Mouse (Mus musculus) heart, postnatal 0 days (tissue): ENCODE measurements around the gene Lef1. TPM values are rescaled to one million over a fixed set of nuclear protein-coding genes. Genes with fewer than 3 reads are reported as not detected.

ENCODE experiments used
- ATAC-seq: fragments of 200-750 bp; cut with Nextera tagmentation; 2 replicates; pipeline ENCODE4 v1.8.0; 2017; ENCODE audit warnings: low read depth, moderate number of reproducible peaks, moderate library complexity; ENCODE audit not compliant: insufficient read depth
- DNase-seq: peaks from one replicate; pipeline ENCODE4 v3.0.0-alpha.2; 2016; ENCODE audit warnings: low spot score
- H3K27ac ChIP-seq: fragments of 300-500 bp; sonication (generic); 2 replicates; pipeline ENCODE4 v1.5.1; 2014; ENCODE audit warnings: low read depth, mild to moderate bottlenecking
- H3K27me3 ChIP-seq: fragments of 300-500 bp; sonication (generic); 2 replicates; pipeline ENCODE4 v1.6.1; 2014; ENCODE audit warnings: low read length, mixed read lengths; ENCODE audit not compliant: control insufficient read depth, insufficient read depth
- H3K36me3 ChIP-seq: fragments of 300-500 bp; sonication (generic); replicated peaks from 2 replicates; pipeline ENCODE4 v1.6.1; 2014; ENCODE audit warnings: low read length, mixed read lengths; ENCODE audit not compliant: control insufficient read depth, insufficient read depth
- H3K4me1 ChIP-seq: fragments of 300-500 bp; sonication (generic); 2 replicates; pipeline ENCODE4 v1.6.1; 2014; ENCODE audit warnings: antibody characterized with exemption; ENCODE audit not compliant: control insufficient read depth, insufficient read depth
- H3K4me2 ChIP-seq: fragments of 300-500 bp; sonication (generic); 2 replicates; pipeline ENCODE4 v1.6.1; 2014; ENCODE audit warnings: low read depth, mild to moderate bottlenecking, low read length, moderate library complexity
- H3K4me3 ChIP-seq: fragments of 300-500 bp; sonication (generic); 2 replicates; pipeline ENCODE4 v1.5.1; 2014; ENCODE audit warnings: low read depth, low read length
- H3K9ac ChIP-seq: fragments of 300-500 bp; sonication (generic); replicated peaks from 2 replicates; pipeline ENCODE4 v1.6.1; 2014; ENCODE audit warnings: low read depth, low read length, mixed read lengths
- H3K9me3 ChIP-seq: fragments of 300-500 bp; sonication (generic); replicated peaks from 2 replicates; pipeline ENCODE4 v1.6.1; 2016; ENCODE audit warnings: low read length; ENCODE audit not compliant: control insufficient read depth
- CTCF ChIP-seq: IDR thresholded peaks from 2 replicates; pipeline ENCODE4 v1.5.1; 2016; ENCODE audit warnings: antibody characterized with exemption, control low read depth, low read depth
- EP300 ChIP-seq: IDR thresholded peaks from 2 replicates; pipeline ENCODE4 v1.6.1; 2016; ENCODE audit warnings: antibody characterized with exemption, low read depth
- WGBS: fragments of 180-500 bp; shearing (Covaris S2); extraction: QIAGEN DNeasy Blood & Tissue Kit; methylation state at CpG from one replicate; pipeline ENCODE4 v1.1.7; 2014; 5-methylcytosine and 5-hydroxymethylcytosine counted together
- polyA plus RNA-seq: library from polyadenylated mRNA; unstranded; fragments of >200 nt; fragmentation: Nextera tagmentation; extraction: Ambion mirVana; gene quantifications from 2 replicates; pipeline ENCODE4 v1.2.1, GENCODE M21; 2015
- total RNA-seq: library from RNA; depleted of rRNA; stranded (reverse); fragments of >200 nt; gene quantifications from 2 replicates; pipeline ENCODE4 v1.2.3, GENCODE M21; 2014; ENCODE audit warnings: low replicate concordance; rRNA removed

Gene Lef1
- total RNA-seq (4.8 TPM in 1 of 2 replicates, not detected in the other), polyA plus RNA-seq (0.87 and 1.2 TPM in 2 replicates)

DNA sequence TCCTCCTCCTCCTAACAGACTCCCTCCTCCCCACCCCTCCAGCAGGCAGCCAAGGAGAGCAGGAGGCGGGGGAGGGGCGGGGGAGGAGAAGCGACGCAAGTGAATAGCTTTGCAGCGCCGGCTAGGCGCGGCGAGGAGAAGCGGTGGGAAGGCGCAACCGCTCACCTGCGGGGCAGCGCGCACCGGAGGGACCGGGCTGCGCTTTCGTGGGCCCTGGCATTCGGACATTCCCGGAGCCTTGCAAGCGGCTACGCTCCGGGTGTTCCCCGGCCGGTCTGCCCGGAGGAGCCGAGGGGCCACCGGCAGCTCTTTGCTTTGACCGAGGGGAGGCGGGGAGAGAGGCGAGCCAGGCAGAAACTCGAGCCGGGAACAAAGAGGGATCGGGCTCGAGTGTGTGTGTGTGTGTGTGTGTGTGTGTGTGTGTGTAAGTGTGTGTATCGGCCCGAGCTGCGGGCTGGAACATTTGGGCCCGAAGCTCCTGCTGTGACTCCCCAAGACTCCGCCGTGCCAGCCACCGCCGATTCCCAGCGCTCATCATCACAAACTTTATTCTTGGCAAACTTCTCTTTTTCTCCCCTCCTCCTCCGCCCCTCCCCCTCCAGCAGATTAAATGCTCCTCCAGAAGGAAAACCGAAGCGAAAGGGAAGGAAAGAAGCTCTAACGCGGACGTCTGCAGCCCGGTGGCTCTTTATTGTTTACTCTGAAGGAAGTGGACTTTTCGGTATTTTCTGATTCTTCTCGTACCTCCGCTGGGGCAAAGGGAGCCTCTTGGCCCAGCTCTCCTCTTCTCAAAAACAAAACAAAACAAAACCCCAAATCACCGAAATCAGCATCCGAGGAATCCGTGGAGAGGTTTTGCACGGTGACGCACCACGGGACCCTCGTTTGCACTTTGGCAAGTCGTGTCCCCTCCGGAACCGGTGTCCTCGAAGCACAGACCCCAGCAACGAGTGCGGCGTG, at the start of gene Lef1:
Lef1 (plus strand) TSS at position 281 of the 960 bp plus-strand sequence.
- WGBS, result under 1% methylated on average over 58 of the region's 69 CpGs
- DNase-seq (no peak), ATAC-seq (peak; percentile 16; the same call in 1 of the 2 replicates)
- Histone ChIP-seq H3K27me3 (peaks cover 88% of the 10 kb centered on the region), H3K4me1 (peaks cover 17% of the 10 kb centered on the region; the same call in 1 of the 2 replicates), H3K4me3 (peak within 1 kb of the TSS; percentile 56), H3K27ac (no peak within 1 kb of the TSS), H3K36me3 (no peaks in the 10 kb centered on the region), H3K9me3 (no peaks in the 10 kb centered on the region), H3K4me2 (peak within 1 kb of the TSS; percentile 75), H3K9ac (peak within 1 kb of the TSS; percentile 46; the same call in 1 of the 2 replicates)
- TF ChIP-seq CTCF (no peak), EP300 (no peak)

GRCm38 (mm10) chr3:131065001-131065400, 45.3 kb upstream of the Lef1 start:
- Histone ChIP-seq H3K27ac (no peak overlapping the region), H3K4me3 (no peak overlapping the region), H3K36me3 (no peaks in the 10 kb centered on the region), H3K27me3 (no peaks in the 10 kb centered on the region), H3K9me3 (no peaks in the 10 kb centered on the region), H3K4me1 (no peaks in the 10 kb centered on the region), H3K4me2 (no peak overlapping the region), H3K9ac (no peak overlapping the region)
- TF ChIP-seq CTCF, result no peak
- TF ChIP-seq EP300, result no peak
- ATAC-seq, result no peak
- DNase-seq, result no peak
- WGBS, result 79% methylated on average over 9 of the region's 9 CpGs

GRCm38 (mm10) chr3:131066171-131066570, 44.1 kb upstream of the Lef1 start:
- no peak overlapping the region for H3K27ac ChIP-seq
- H3K9me3 ChIP-seq, result no peaks in the 10 kb centered on the region
- no peaks in the 10 kb centered on the region for H3K36me3 ChIP-seq
- H3K4me2 ChIP-seq, result no peak overlapping the region
- ATAC-seq, result no peak
- 36% methylated on average over 8 of the region's 8 CpGs for WGBS
- TF ChIP-seq EP300, result no peak
- no peak for TF ChIP-seq CTCF
- DNase-seq, result no peak
- H3K27me3 ChIP-seq, result no peaks in the 10 kb centered on the region
- H3K4me3 ChIP-seq, result no peak overlapping the region
- no peak overlapping the region for H3K9ac ChIP-seq
- no peaks in the 10 kb centered on the region for H3K4me1 ChIP-seq

- TF ChIP-seq EP300 (no peak), CTCF (no peak)
- H3K9me3 ChIP-seq, result no peaks in the 10 kb centered on the region
- H3K4me2 ChIP-seq, result no peak overlapping the region
- no peak overlapping the region for H3K4me3 ChIP-seq
- no peaks in the 10 kb centered on the region for H3K36me3 ChIP-seq
- H3K4me1 ChIP-seq, result no peaks in the 10 kb centered on the region
- no peaks in the 10 kb centered on the region for H3K27me3 ChIP-seq
- no peak for DNase-seq
- no peak overlapping the region for H3K27ac ChIP-seq
- H3K9ac ChIP-seq, result no peak overlapping the region
- ATAC-seq, result no peak
- 87% methylated on average over 5 of the region's 5 CpGs for WGBS
These were observed 42.3 kb upstream of the Lef1 start for GRCm38 (mm10) chr3:131068000-131068399.

DNA sequence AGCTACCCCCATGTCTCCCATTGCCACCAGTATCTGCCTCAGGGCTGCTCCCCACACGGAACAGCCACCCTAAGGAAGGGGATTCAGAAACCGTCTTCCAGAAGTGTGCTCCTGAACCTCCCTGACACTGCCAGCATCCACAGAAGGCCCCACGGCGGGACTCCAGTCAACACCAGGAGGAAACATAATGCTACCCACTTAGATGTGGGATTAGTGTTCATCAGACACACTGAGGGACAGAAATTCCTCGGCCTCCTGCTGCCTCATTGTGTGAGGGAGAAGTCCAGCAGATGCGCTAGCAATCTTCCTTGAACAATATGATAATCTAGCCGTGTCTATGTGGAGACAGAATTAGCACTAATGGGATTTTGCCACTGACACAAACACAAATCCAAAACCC, 40.1 kb upstream of the Lef1 start:
- no peak overlapping the region for H3K27ac ChIP-seq
- H3K4me3 ChIP-seq, result no peak overlapping the region

More for the DNA sequence above, 40.1 kb upstream of the Lef1 start:
- Histone ChIP-seq H3K9me3 (no peaks in the 10 kb centered on the region), H3K4me2 (no peak overlapping the region), H3K9ac (no peak overlapping the region), H3K4me1 (no peaks in the 10 kb centered on the region), H3K36me3 (no peaks in the 10 kb centered on the region), H3K27me3 (no peaks in the 10 kb centered on the region)
- DNase-seq, result no peak
- TF ChIP-seq EP300 (no peak), CTCF (no peak)
- 50% methylated on average over 7 of the region's 7 CpGs for WGBS
- ATAC-seq, result no peak
